Mouse (Mus musculus) left cerebral cortex, adult 11 months (tissue): Measurements from ENCODE around the gene Gm14412.
"Not testable (repeated sequence)": the region's sequence is repeated elsewhere in the genome, so short reads cannot be mapped to it uniquely, and the experiment has no call there.

ENCODE experiments used
- DNase-seq: peaks from one replicate; pipeline ENCODE4 v3.0.0; 2022; ENCODE audit warnings: low spot score

The Gm14412 gene

GRCm38 (mm10) chr2:177324257-177324733 lies at the start of gene Gm14412:
Gene Gm14412, minus strand, starts transcription at chr2:177324307.
- not testable (repeated sequence) for DNase-seq

- not testable (repeated sequence) for DNase-seq
These were observed 5.7 kb upstream of the Gm14412 start for GRCm38 (mm10) chr2:177329661-177330292.

- not testable (repeated sequence) for DNase-seq
These were observed 2.7 kb downstream of the Gm14412 start for GRCm38 (mm10) chr2:177321361-177321760.

- DNase-seq, result not testable (repeated sequence)
These were observed 3.3 kb downstream of the Gm14412 start for GRCm38 (mm10) chr2:177320786-177321320.

- no peak for DNase-seq
These were observed 5.1 kb downstream of the Gm14412 start for GRCm38 (mm10) chr2:177318996-177319395.

GRCm38 (mm10) chr2:177309627-177310026 lies 14.5 kb downstream of the Gm14412 start:
- not testable (repeated sequence) for DNase-seq

- DNase-seq, result not testable (repeated sequence)
These were observed 19.1 kb downstream of the Gm14412 start for GRCm38 (mm10) chr2:177304980-177305379.

GRCm38 (mm10) chr2:177283701-177284100 lies 40.4 kb downstream of the Gm14412 start:
- not testable (repeated sequence) for DNase-seq

GRCm38 (mm10) chr2:177277754-177278153 lies 46.4 kb downstream of the Gm14412 start:
- not testable (repeated sequence) for DNase-seq

- not testable (repeated sequence) for DNase-seq
These were observed 51.9 kb downstream of the Gm14412 start for GRCm38 (mm10) chr2:177272237-177272636.

GRCm38 (mm10) chr2:177266936-177267335 lies 57.2 kb downstream of the Gm14412 start, which contains the start of gene Gm14409:
Gene Gm14409, minus strand, starts transcription at chr2:177267036.
- not testable (repeated sequence) for DNase-seq
